Mouse (Mus musculus): Measurements from ENCODE around the gene Lipk.

The Lipk gene

DNA sequence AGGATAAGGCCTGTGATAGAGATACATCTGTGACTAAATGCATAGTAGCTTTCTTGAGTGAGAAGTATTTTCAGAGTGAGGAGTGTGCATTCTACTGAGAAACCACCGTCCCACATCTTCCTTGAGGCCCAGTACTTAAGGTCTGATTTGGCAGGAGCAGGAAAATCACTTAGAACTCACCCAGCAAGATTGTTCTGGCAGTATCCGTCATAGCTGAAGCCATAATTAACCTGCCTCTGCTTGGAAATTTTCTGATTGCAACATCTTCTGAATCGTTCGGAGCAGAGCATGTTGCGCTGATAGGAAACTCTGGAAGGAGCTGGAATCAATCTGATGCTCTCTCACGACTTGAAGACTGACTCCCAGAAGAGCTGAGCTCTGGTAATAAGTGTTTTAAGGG, at the start of gene Lipk:
Lipk (plus strand) TSS at position 289 of the 400 bp plus-strand sequence.
- DNase-seq (ENCODE audit: low read depth, low spot score) = no peak

DNA sequence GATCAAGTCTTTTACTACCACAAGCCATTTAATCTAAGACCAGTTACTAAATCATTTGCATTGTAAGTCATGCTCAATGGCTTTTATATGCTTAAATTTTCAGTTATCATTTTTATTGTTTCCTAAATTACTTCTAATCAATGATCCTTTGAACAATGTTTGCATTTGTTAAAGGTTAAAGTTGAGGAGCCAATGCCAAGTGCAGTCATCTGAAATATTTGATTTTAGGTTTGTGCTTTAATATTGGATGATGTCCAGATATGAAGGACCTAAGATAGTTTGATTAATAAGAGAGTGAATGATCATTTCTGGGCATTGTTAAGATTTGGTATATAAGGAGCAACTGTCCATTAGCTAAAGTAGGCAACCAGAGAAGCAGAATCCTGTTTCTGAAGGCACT, 47.2 kb upstream of the Lipk start, which contains the start of gene Lipf:
Lipf (plus strand) TSS at position 301 of the 400 bp plus-strand sequence.
- DNase-seq (ENCODE audit: low read depth, low spot score) = no peak

DNA sequence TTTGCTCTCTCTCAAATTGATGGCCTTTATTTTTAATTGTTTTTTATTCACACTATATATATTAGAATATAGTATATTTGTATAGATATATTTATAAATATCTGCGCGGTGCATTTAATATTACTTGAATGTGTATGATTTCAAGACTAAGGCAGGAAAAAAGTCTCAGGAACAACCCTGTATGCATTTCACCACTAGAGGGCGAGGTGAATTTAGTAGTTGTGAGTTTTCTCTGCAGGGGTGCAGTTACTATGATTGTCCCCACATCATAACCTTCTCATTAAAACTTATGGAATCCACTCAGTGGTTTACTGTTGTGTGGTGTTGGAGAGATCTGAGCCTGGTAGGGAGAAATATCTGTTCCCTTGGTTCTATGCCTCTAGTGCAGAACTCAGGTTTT, 29.1 kb upstream of the Lipk start:
- DNase-seq (ENCODE audit: low read depth, low spot score) = peak; percentile 7

DNA sequence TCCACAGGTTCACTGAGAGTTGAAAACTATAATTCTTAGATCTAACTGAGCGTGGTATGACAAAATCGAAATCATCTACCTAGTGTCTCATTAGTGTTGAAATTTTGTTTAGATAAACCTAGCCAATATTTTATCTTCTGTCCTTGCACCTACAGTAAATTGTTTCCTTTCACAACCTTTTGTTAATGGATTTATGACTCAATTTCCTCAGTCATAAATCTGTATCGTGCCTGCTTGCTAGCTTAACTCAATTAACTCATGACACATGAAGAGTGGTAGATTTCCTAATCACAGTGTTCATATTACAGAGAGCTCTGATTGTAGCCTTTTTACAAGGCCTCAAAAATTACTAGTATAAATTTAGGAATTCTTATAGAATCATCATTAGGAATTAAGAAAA, 25.0 kb upstream of the Lipk start:
- no peak for DNase-seq (ENCODE audit: low read depth, low spot score)

DNA sequence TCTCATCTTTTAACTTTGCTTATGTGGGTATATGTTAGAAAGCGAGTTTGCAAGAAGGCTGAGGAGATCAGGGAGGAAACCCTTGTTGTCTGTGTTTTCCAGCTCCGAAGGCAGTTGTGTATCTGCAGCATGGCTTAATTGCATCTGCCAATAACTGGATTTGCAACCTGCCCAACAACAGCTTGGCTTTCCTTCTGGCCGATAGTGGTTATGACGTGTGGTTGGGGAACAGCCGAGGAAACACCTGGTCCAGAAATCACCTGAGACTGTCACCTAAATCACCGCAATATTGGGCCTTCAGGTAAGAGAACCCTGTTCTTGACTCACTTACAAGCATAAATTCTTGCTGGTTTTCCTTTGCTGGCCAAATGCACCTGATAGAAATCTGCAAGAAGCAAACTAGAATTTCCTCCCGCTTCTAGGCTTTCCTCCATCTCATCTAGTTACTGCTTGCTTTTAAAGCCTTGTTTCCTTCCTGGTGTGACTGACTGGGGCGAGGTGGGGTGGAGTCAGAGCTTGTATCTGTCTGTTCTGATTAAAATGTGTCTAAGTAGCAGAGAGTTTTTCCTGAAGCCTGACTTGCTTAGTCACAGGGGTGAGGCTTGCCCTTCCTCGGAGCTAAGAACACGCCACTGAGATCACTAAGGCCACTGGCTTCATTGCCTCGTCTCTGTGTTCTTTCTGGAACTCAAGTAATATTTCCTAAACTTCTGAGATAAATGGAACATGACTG, 13.5 kb downstream of the Lipk start:
- no peak for DNase-seq (ENCODE audit: low read depth, low spot score)

DNA sequence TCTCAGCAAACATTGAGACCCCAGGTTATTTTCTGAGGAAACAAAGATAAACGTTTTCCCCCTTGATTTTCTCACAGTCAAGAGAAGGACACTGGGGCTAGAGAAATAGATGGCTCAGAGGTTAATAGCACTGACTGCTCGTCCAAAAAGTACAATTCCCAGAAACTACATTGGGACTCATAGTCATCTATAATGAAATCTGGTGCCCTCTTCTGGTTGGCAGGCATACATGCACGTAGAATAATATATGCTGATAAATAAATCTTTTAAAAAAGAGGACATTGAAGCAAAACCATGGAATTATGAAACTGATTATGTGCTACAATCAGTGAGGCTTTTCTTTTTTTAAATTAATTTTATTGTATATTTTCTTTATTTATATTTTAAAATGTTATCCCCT, 14.7 kb downstream of the Lipk start:
- peak; percentile 3 for DNase-seq (ENCODE audit: low read depth, low spot score)

DNA sequence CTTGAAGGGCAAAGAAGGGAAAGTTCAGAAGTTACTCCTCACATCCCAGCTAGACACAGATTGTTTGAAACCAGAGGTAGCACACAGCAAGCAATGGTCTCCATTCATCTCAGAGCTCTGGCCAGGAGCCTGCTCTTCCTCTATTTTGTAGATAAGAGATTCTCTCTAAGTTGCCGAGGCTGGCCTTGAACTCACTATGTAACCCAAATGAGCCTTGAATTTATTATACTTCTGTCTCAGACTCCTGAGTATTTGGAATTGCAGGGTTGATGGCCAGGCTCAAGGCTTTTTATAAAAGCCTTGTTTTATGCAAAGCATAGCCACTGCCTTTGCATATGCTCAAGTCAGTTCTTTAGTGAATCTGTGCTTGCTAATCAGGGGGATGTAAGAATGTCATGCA, 31.6 kb downstream of the Lipk start:
- no peak for DNase-seq (ENCODE audit: low read depth, low spot score)

DNA sequence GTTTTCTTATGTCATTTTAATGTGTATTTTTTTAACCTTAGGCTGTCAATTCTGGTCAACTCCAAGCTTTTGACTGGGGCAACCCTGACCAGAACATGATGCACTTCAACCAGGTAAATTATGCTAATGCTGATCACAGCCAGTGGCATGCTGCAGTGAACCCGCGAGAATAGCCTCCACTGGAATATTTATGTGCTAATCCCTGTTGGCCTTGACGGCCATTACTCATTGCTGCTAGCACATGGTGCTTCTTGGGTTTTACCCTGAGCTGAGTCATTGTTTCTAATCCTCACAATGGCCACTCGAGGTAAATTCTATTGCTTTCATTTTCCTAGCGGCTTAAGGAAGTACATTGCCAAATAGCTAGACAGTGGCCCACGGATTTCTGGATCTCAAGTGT, 34.9 kb downstream of the Lipk start:
- no peak for DNase-seq (ENCODE audit: low read depth, low spot score)

DNA sequence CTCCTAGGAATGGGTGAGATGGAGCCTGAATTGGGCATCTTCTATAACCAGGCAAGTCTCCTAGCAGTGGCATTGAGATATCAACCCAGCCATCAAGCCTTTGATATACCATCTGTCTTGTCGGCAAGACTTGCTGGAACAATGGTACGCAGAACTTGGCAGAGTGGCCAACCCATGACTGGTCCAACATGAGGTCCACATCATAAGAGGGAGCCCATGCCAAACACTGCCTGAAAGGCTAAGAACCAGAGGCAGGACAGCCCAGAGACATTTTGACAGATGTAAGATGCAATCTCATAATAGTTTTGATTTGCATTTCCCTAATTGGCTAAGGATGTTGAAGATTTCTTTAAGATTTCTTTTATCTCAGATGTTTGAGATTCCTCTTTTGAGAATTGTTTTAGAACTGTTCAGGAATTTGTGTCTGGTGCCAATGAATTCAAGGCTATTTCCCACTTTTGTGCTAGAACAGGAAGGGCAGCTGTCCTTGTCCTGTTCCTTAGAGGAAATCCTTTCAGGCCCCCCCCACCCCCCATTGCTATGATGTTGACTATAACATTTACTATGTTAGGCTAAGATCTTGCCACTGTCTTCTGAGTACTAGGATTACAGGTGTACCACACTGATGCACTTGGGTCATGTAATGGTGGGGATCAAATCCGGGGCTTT, 41.4 kb downstream of the Lipk start:
- DNase-seq (ENCODE audit: low read depth, low spot score) = no peak

DNA sequence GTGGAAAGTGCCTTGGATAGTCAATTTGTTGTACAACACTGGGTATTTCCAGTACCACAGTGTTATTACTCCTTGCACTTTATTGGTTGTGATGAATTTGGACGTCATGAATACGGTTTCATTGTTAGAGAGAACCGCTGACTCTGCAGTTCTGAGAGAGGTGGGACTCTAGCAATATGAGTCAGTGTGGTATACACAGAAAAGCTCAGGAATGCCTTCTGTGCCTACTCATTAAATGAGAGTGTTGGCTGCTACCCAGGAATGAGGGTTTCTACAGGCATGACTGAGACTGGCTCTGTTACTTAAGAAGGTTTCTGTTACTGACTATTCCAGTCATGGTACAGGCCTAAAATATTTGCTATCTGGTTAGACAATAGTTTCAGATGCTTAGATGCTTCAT, 43.4 kb downstream of the Lipk start:
- DNase-seq (ENCODE audit: low read depth, low spot score) = no peak

DNA sequence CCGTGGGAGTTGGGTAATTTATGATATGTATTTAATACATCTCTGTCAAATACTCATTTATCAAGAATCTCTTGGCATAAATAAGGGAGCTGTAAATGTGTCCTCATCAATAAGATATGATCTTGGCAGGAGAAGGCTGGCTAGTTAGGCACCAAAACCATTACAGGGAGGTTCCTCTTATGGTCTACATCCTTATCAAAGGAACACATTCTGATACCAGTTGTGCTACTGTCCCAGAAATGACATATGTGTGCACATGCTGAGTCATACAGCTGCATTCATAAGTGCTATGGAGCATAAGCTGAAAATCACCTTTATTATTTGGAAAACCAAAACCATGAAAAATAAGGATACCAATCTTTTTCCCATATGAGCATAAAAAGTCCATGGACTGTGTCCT, 55.5 kb downstream of the Lipk start:
- DNase-seq (ENCODE audit: low read depth, low spot score) = no peak

DNA sequence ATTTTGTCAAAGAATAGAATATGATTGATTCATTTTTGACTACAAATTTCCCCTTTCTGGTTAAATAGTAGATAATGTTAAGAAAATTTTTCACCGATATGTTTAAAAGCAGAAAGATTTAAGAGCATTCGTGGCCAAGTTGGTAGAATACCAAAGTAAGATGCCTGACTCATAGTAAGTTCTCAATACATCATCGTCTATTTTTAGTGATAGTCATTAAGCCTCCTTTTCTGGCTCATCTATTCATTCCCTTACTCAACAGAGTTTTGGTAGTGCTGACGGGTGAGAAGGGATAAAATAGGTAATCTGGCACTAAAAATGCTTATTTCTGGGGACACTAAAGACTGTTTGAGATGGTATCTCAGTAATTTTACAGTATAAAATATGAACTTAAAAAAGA, 56.0 kb downstream of the Lipk start:
- DNase-seq (ENCODE audit: low read depth, low spot score) = no peak

DNA sequence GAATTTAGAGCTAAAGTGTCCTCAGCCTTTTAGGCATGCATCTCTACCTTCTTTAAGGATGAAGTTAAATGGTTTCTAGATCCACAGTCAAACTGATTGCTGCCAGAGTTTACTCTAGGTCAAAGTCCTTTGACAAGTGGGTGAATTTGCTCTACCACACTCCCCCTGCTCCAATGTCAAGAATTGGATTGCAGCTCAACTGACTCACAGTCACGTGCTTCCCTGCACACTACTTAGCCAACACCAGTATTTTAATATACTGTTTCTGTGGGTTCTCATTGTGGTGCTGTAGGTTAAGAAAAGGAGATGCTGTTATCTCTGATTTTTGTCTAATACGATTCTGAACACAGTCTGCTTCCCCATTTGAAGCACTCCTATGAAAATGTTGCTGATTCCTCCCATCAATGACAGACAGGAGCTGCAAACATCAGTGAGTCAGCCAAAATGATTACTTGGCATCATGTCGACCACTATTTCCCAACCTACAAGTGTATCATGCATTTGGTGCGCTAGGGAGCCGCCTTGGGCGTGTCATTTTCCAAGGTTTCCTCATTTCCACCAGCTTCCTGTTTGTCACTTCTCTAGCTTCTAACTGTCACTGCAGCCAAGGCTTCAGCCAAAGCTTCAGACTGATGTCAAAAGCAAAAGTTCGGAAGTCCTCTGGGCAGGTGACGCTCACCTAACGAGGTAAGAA, 58.8 kb downstream of the Lipk start, which contains the start of gene Lipn:
Lipn (plus strand) TSS at position 580 of the 694 bp plus-strand sequence.
- no peak for DNase-seq (ENCODE audit: low read depth, low spot score)

DNA sequence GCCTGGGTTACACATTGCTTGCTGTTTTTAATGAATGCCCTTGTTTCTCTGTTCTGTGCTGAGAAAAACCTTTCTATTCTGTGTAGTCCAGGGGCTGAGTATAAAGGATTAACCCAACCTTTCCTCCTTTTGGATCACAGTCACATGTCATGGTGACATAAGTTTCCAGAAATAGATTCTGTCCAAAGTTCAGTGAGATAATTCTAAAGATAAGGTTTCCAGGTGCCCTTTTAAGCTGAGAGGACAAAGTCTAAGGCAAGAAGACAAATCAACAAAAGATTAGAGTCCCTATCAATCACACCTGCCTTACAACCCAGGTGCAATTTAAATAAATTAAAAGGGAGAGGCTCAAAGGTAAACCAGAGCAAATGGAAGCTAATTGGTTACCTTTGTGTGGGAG, 66.1 kb downstream of the Lipk start:
- DNase-seq (ENCODE audit: low read depth, low spot score) = no peak

DNA sequence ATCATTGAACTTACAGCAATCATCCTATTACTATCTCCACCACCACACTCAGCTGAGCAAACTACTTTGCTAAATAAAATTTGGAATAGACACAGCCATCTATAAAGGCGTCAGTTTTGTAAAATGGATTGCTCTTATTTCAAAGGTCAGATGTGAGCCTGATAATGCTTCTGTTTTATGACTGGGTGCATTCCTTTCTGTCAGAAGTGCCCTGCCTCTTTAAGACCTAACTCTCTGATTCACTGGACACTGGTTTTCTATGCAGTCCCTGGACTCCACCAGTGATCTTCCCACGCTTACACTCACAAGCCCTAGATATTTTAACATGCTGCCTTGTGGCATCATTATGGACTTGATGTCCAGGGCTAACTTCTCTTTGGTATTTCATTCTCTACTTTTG, 70.0 kb downstream of the Lipk start:
- DNase-seq (ENCODE audit: low read depth, low spot score) = no peak

DNA sequence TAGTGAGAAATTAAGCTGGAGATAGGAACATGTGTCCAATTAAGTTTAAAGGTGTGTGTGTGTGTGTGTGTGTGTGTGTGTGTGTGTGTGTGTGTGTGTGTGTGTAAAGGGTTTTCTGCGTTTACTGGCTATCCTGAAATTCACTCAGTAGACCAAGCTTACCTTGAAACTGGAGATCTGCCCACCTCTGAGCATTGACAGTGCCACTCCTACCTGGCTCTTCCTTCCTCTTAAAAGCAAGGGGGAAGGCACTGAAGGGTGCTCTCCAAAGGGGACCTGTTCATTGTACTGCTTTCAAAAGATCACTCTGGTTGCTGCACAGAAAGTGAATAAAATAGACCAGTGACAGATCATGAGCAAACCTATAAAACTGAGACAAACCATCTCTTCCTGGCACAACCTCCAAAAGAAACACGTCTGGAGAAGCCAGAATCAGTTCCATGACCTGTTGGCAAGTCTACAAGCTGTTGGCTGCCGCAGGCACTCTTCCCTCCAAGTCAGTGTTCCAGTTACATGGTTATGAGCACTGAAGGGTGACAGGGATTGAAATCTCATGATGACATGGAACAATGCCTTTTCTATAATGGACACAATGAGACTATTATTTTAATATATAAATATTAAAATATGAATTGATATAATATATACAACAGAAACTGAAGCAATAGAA, 81.1 kb downstream of the Lipk start:
- no peak for DNase-seq (ENCODE audit: low read depth, low spot score)

DNA sequence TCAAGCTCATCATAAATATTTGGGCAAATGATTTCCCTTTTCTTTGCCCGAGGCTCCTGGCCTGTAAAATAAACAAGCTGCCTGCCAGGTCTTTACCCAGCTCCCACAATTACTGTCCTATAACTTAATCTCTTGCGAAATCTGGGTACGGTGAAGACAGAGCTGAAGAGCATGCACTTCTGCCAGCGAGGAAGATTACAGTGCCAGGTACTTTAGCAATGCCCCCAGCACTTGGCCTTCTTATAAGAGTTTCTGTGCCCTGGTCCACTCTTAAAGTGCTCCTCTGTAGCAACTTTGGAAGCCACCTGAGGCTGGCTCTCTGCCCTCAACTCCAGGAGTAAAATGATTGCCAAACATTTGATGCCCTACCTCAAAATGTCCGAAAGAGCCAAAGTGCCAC, 87.3 kb downstream of the Lipk start:
- no peak for DNase-seq (ENCODE audit: low read depth, low spot score)

DNA sequence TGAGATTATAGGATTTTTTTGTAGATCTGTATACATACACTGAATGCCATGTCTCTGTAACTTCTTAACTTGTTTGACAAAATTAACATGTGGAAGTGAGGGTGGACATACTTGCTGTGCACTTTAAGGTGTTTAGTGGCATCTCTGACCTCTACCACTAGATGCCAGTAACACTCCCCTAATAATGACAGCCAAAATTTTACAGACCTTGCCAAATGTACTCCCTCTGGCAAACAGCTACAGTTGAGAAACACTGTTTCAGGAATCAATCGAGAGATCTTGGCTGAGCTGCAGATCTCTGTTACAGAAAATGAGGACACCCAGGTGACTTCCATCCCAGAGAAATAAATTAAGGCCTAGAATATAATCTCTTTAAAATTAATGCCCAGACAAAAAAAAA, 88.1 kb downstream of the Lipk start:
- DNase-seq (ENCODE audit: low read depth, low spot score) = no peak

Data from A20 (cell line).